ENCODE assay signal across 19 mouse cellular contexts in genomic region chr10:110563057-110563456, GRCm38 (mm10).
DNase-seq lines count a peak whose midpoint lies in the region; TF ChIP-seq lines count a peak whose summit lies in the region.
"Had no signal": no experiment of that assay in that cellular context is flagged by ENCODE, and none has a peak within 500 bp of the region (broad histone marks: within the 10 kb centered on the region; RNA-seq: fewer than 3 reads in every experiment).

No protein-coding gene starts in this region.

- TF ChIP-seq CTCF in left cerebral cortex, adult 2 months (IDR thresholded peaks at IDR 0.05): no peak
- TF ChIP-seq CTCF in cortical plate, adult 2 months (IDR thresholded peaks at IDR 0.05; ENCODE audit: extremely low read depth, insufficient read depth, low read length): no peak

- peaks cover 3% of the 10 kb centered on the region; the same call in 1 of the 2 replicates for H3K4me1 ChIP-seq in cortical plate, adult 2 months (ENCODE audit: control insufficient read depth, insufficient read depth, low read length)
- H3K4me1 ChIP-seq: embryonic facial prominence, embryonic 15.5 days had no signal

- no peak for TF ChIP-seq POLR2A in cortical plate, adult 2 months (IDR thresholded peaks at IDR 0.05; ENCODE audit: extremely low read depth, insufficient read depth, low read length)

- no peak for DNase-seq in left cerebral cortex, adult 2 months (ENCODE audit: extremely low spot score in 1 of 2, low spot score in 2 of 2)
- no peak for DNase-seq in left cerebral cortex, postnatal 10 days (ENCODE audit: extremely low spot score in 1 of 2, low spot score in 2 of 2)
- peak; percentile 26 for DNase-seq in brain, adult 2 months (ENCODE audit: low read depth, low spot score)
- no peak for DNase-seq in retina, postnatal 1 day
- DNase-seq: adrenal gland, adult 2 months; adrenal gland, postnatal 10 days; adrenal gland, postnatal 25 days; cerebellum, adult 11-12 months; cerebellum, adult 2 months; cerebellum, adult 9-10 months; cerebellum, postnatal 10 days; cerebellum, postnatal 25 days; embryo, embryonic 11 days had no signal

- H3K27ac ChIP-seq in left cerebral cortex, adult 2 months: peak overlapping the region; percentile 53
- peak overlapping the region; percentile 71; the same call in 1 of the 2 replicates for H3K27ac ChIP-seq in cortical plate, adult 2 months (ENCODE audit: insufficient read depth, low read length)
- H3K27ac ChIP-seq: embryonic facial prominence, embryonic 13.5 days; embryonic facial prominence, embryonic 15.5 days; forebrain, embryonic 10.5 days; forebrain, embryonic 12.5 days had no signal

- no peak overlapping the region for H3K4me3 ChIP-seq in left cerebral cortex, adult 2 months
- no peak overlapping the region for H3K4me3 ChIP-seq in cortical plate, adult 2 months (ENCODE audit: insufficient read depth, low read length)
- H3K4me3 ChIP-seq: embryonic facial prominence, embryonic 13.5 days; embryonic facial prominence, embryonic 15.5 days; erythroblast, embryonic 14.5 days; forebrain, embryonic 10.5 days; forebrain, embryonic 12.5 days had no signal

- intact Hi-C loops in left cerebral cortex, adult 2 months (cut with DNase I): loop anchor here (1.0 to 10.0 kb wide), 3 partner anchors 91 to 218 kb away; no protein-coding TSS in a partner anchor
- intact Hi-C loops in left cerebral cortex, postnatal 10 days (cut with DNase I): loop anchor here (10.0 kb wide), 1 partner anchor 108 kb away; the partner anchor contains the start of gene Nav3
